Mouse (Mus musculus): Measurements from ENCODE around the gene Ptprk.

GRCm38 (mm10) chr10:28566828-28567227, 492.2 kb downstream of the Ptprk start:
- TF ChIP-seq CTCF (IDR thresholded peaks at IDR 0.05; ENCODE audit: low read depth): no peak
- no peak for TF ChIP-seq EP300 (IDR thresholded peaks at IDR 0.05; ENCODE audit: low read depth)
